In the genomic region with DNA sequence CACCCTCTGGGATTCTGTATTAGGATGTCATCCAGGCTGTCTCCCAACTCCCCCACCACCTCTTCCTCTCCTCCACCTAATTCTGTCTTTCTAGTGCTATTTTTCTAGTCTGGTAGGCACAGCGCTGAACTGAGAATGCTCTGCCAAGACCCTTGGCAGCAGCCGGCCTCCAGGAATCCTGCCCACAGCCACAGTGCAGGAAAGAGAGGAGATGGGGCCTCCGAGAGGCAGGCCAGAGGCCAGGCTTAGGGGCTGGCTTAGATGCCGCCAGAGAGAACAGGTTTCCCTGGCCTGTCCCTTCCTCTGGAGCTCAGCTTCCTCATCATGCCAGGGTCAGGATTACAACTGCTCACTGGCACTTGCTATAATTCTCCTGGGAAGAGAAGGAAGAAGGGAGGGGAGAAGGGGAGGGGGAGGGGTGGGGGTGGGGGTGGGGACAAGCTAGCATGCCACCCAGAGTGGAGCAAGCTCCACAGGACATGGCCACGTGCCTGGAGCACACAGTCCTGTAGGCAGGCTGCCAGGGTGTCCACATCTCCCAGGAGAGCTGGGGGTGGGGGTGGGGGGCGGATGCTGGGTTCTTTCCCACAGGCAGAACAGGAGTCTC, we compare ENCODE assay signal across 9 mouse cellular contexts. TPM values are rescaled to one million over a fixed set of nuclear protein-coding genes. Genes with fewer than 3 reads are reported as not detected.
DNase-seq lines count a peak whose midpoint lies in the region; ATAC-seq and TF ChIP-seq lines count a peak whose summit lies in the region.
"Had no signal": no experiment of that assay in that cellular context is flagged by ENCODE, and none has a peak within 500 bp of the region (broad histone marks: within the 10 kb centered on the region; RNA-seq: fewer than 3 reads in every experiment).

No protein-coding gene starts in this region.

- peak; percentile 12; the same call in 1 of the 2 replicates for ATAC-seq in frontal cortex, adult (ENCODE audit: low TSS enrichment)
- ATAC-seq in forebrain, embryonic 12.5 days (ENCODE audit: low FRiP score), result peak; percentile 69; the same call in 1 of the 2 replicates
- ATAC-seq in heart, embryonic 14.5 days (ENCODE audit: insufficient number of reproducible peaks, insufficient read depth, low FRiP score, low read depth), result peak; percentile 91
- ATAC-seq in kidney, embryonic 15.5 days (replicated peaks; ENCODE audit: low FRiP score), result peak; percentile 85

- TF ChIP-seq CTCF in liver, adult 2 months (IDR thresholded peaks at IDR 0.05; ENCODE audit: low read depth, low read length), result no peak
- TF ChIP-seq CTCF in olfactory bulb, adult 2 months (IDR thresholded peaks at IDR 0.05; ENCODE audit: insufficient read depth, low read depth, low read length), result no peak

- peaks cover 25% of the 10 kb centered on the region; the same call in 1 of the 2 replicates for H3K79me2 ChIP-seq in liver, adult 2 months (ENCODE audit: control insufficient read depth, insufficient read depth, low read length)

- H3K9me3 ChIP-seq in forebrain, embryonic 12.5 days, result no peaks in the 10 kb centered on the region
- H3K9me3 ChIP-seq in heart, embryonic 14.5 days (ENCODE audit: control insufficient read depth, low read length), result no peaks in the 10 kb centered on the region
- no peaks in the 10 kb centered on the region for H3K9me3 ChIP-seq in kidney, embryonic 15.5 days (replicated peaks)

- TF ChIP-seq POLR2A in liver, adult 2 months (IDR thresholded peaks at IDR 0.05; ENCODE audit: extremely low read depth, insufficient read depth, low read length), result no peak
- TF ChIP-seq POLR2A in olfactory bulb, adult 2 months (IDR thresholded peaks at IDR 0.05; ENCODE audit: insufficient read depth, low read depth, low read length), result no peak

- WGBS in forebrain, embryonic 12.5 days, result 20% methylated on average over 6 of the region's 6 CpGs
- 7% methylated on average over 6 of the region's 6 CpGs for WGBS in heart, embryonic 14.5 days
- WGBS in kidney, embryonic 15.5 days, result 9% methylated on average over 6 of the region's 6 CpGs
- WGBS in liver, adult 2 months, result 7% methylated on average over 6 of the region's 6 CpGs
- WGBS in olfactory bulb, adult 2 months, result 31% methylated on average over 6 of the region's 6 CpGs

- peaks cover 28% of the 10 kb centered on the region for H3K27me3 ChIP-seq in forebrain, embryonic 12.5 days
- no peaks in the 10 kb centered on the region for H3K27me3 ChIP-seq in heart, embryonic 14.5 days (ENCODE audit: control insufficient read depth, insufficient read depth, low read length)
- peaks cover 14% of the 10 kb centered on the region for H3K27me3 ChIP-seq in kidney, embryonic 15.5 days
- no peaks in the 10 kb centered on the region for H3K27me3 ChIP-seq in liver, adult 2 months (ENCODE audit: control insufficient read depth, insufficient read depth, low read length)

- peaks cover 9% of the 10 kb centered on the region for H3K4me1 ChIP-seq in forebrain, embryonic 12.5 days
- peaks cover 23 to 32% of the 10 kb centered on the region in 2 experiments for H3K4me1 ChIP-seq in heart, embryonic 14.5 days (ENCODE audit: control insufficient read depth in 2 of 2, insufficient read depth in 2 of 2, low read length in 2 of 2)
- H3K4me1 ChIP-seq in kidney, embryonic 15.5 days, result peaks cover 16% of the 10 kb centered on the region
- H3K4me1 ChIP-seq in liver, adult 2 months (ENCODE audit: control insufficient read depth, insufficient read depth, low read length), result peaks cover 42% of the 10 kb centered on the region
- H3K4me1 ChIP-seq in olfactory bulb, adult 2 months (ENCODE audit: control insufficient read depth, insufficient read depth, low read length), result peaks cover 17% of the 10 kb centered on the region

- no peak for DNase-seq in frontal cortex, postnatal 25 days (ENCODE audit: low spot score in 2 of 2)
- DNase-seq in liver, adult 2 months (ENCODE audit: extremely low read depth, low read depth, low spot score), result peak; percentile 92
- DNase-seq in thymus, postnatal 14 days, result no peak

- peak overlapping the region; percentile 36; the same call in 1 of the 2 replicates for H3K9ac ChIP-seq in forebrain, embryonic 12.5 days
- H3K9ac ChIP-seq in heart, embryonic 14.5 days (ENCODE audit: low read length), result peak overlapping the region; percentile 47
- H3K9ac ChIP-seq in kidney, embryonic 15.5 days, result peak overlapping the region; percentile 31; the same call in 1 of the 2 replicates
- H3K9ac ChIP-seq in liver, adult 2 months (ENCODE audit: low read depth, low read length), result peak overlapping the region; percentile 2; the same call in 1 of the 2 replicates

- peak overlapping the region; percentile 4; the same call in 1 of the 2 replicates for H3K4me2 ChIP-seq in forebrain, embryonic 12.5 days
- H3K4me2 ChIP-seq in heart, embryonic 14.5 days (ENCODE audit: low read length), result peak overlapping the region; percentile 49
- H3K4me2 ChIP-seq in kidney, embryonic 15.5 days, result peak overlapping the region; percentile 27; the same call in 1 of the 2 replicates

- H3K27ac ChIP-seq in forebrain, embryonic 12.5 days, result peak overlapping the region; percentile 42; the same call in 1 of the 2 replicates
- H3K27ac ChIP-seq in heart, embryonic 14.5 days (replicated peaks in 1 of 2; ENCODE audit: control insufficient read depth in 1 of 2, insufficient read depth in 1 of 2, low read depth in 2 of 2, low read length in 2 of 2), result peak overlapping the region; percentile 86 to 89
- peak overlapping the region; percentile 73 for H3K27ac ChIP-seq in kidney, embryonic 15.5 days
- peak overlapping the region; percentile 73 for H3K27ac ChIP-seq in liver, adult 2 months (replicated peaks; ENCODE audit: insufficient read depth, low read depth, low read length)
- peak overlapping the region; percentile 12; the same call in 1 of the 2 replicates for H3K27ac ChIP-seq in olfactory bulb, adult 2 months (ENCODE audit: insufficient read depth, low read depth, low read length)

- H3K36me3 ChIP-seq in forebrain, embryonic 12.5 days (replicated peaks), result no peaks in the 10 kb centered on the region
- H3K36me3 ChIP-seq in heart, embryonic 14.5 days (ENCODE audit: control insufficient read depth, insufficient read depth, low read length), result 0 out of 2 replicates have a peak, but pooled peaks cover 3% of the 10 kb centered on the region
- H3K36me3 ChIP-seq in kidney, embryonic 15.5 days, result no peaks in the 10 kb centered on the region
- peaks cover 4% of the 10 kb centered on the region for H3K36me3 ChIP-seq in liver, adult 2 months (ENCODE audit: control insufficient read depth, insufficient read depth, low read length)

- H3K4me3 ChIP-seq in forebrain, embryonic 12.5 days (replicated peaks), result no peak overlapping the region
- H3K4me3 ChIP-seq in heart, embryonic 14.5 days (ENCODE audit: control insufficient read depth in 1 of 2, insufficient read depth in 1 of 2, low read depth in 1 of 2, low read length in 2 of 2), result 0 out of 4 replicates have a peak overlapping the region, but pooled peaks of 1 of the 2 experiments have one; percentile 8
- no peak overlapping the region for H3K4me3 ChIP-seq in kidney, embryonic 15.5 days (replicated peaks)
- peak overlapping the region; percentile 2; the same call in 1 of the 2 replicates for H3K4me3 ChIP-seq in liver, adult 2 months (ENCODE audit: insufficient read depth, low read depth, low read length)
- no peak overlapping the region for H3K4me3 ChIP-seq in olfactory bulb, adult 2 months (ENCODE audit: insufficient read depth, low read depth, low read length)

RNA-seq across cellular contexts. Expression of a gene that starts 8.6 kb away (rescaled TPM):
- 2.2 and 3.3 TPM in 2 replicates for polyA plus RNA-seq in forebrain, embryonic 12.5 days (2016; fragmentation: Nextera tagmentation; extraction: Ambion mirVana)
- polyA plus RNA-seq in heart, embryonic 14.5 days (2014; fragmentation: Nextera tagmentation; extraction: Ambion mirVana), result 4.3 TPM in 2 replicates
- 1.9 and 2.9 TPM in 2 replicates for polyA plus RNA-seq in kidney, embryonic 15.5 days (2015; fragmentation: Nextera tagmentation; extraction: Ambion mirVana)
- total RNA-seq in liver, adult 2 months (2014; rRNA removed), result 12.1 and 13.7 TPM in 2 replicates
- 18.3 and 25.2 TPM in 2 replicates for polyA plus RNA-seq in liver, adult 2 months (2012; rRNA removed)
- polyA plus RNA-seq in olfactory bulb, adult 2 months (2012; ENCODE audit: insufficient read depth, insufficient read length, low replicate concordance, missing spikeins), result not detected in 2 replicates
- total RNA-seq: neutrophil, adult 5-6 weeks had no signal

Comparison
In these comparisons a context has a peak if more than half of its experiments do, and no peak if none do; other contexts are left out.
1. ATAC-seq: peak in every context shown above with its lines; median percentile 91 in heart, embryonic 14.5 days; 85 in kidney, embryonic 15.5 days; 69 in forebrain, embryonic 12.5 days; 12 in frontal cortex, adult.
2. H3K27ac ChIP-seq: peak in every context shown above with its lines; median percentile 88 in heart, embryonic 14.5 days; 73 in kidney, embryonic 15.5 days; 73 in liver, adult 2 months; 42 in forebrain, embryonic 12.5 days; 12 in olfactory bulb, adult 2 months.